Mouse (Mus musculus) stomach, embryonic 16.5 days (tissue): ENCODE measurements around the gene Hfm1. TPM values are rescaled to one million over a fixed set of nuclear protein-coding genes. Genes with fewer than 3 reads are reported as not detected.

Experiments used
- ATAC-seq: fragments of 200-750 bp; cut with Nextera tagmentation; 2 replicates; pipeline ENCODE4 v1.8.0; 2017; ENCODE audit warnings: moderate number of reproducible peaks, moderate TSS enrichment; ENCODE audit not compliant: insufficient read depth, low FRiP score
- H3K27ac ChIP-seq: fragments of 300-500 bp; sonication (generic); 2 replicates; pipeline ENCODE4 v1.5.1; 2014; ENCODE audit warnings: low read length
- H3K27me3 ChIP-seq: fragments of 300-500 bp; sonication (generic); 2 replicates; pipeline ENCODE4 v1.6.1; 2014; ENCODE audit warnings: low read length, control low read depth, mixed read lengths; ENCODE audit not compliant: control insufficient read depth, insufficient read depth
- H3K36me3 ChIP-seq: fragments of 300-500 bp; sonication (generic); 2 replicates; pipeline ENCODE4 v1.6.1; 2014; ENCODE audit warnings: low read length; ENCODE audit not compliant: control insufficient read depth, insufficient read depth
- H3K4me1 ChIP-seq: fragments of 300-500 bp; sonication (generic); 2 replicates; pipeline ENCODE4 v1.6.1; 2014; ENCODE audit warnings: low read length, control low read depth, mixed read lengths; ENCODE audit not compliant: control insufficient read depth, insufficient read depth
- H3K4me2 ChIP-seq: fragments of 300-500 bp; sonication (generic); 2 replicates; pipeline ENCODE4 v1.6.1; 2014; ENCODE audit warnings: low read depth, low read length, mixed read lengths
- H3K4me3 ChIP-seq: fragments of 300-500 bp; sonication (generic); replicated peaks from 2 replicates; pipeline ENCODE4 v1.5.1; 2014; ENCODE audit warnings: mild to moderate bottlenecking, low read length
- H3K9ac ChIP-seq: fragments of 300-500 bp; sonication (generic); 2 replicates; pipeline ENCODE4 v1.6.1; 2014; ENCODE audit warnings: low read length
- H3K9me3 ChIP-seq: fragments of 300-500 bp; sonication (generic); replicated peaks from 2 replicates; pipeline ENCODE4 v1.6.1; 2016; ENCODE audit warnings: low read length, control low read depth; ENCODE audit not compliant: control insufficient read depth
- WGBS: fragments of 180-500 bp; shearing (Covaris S2); extraction: QIAGEN DNeasy Blood & Tissue Kit; methylation state at CpG from one replicate; pipeline ENCODE4 v1.1.7; 2014; 5-methylcytosine and 5-hydroxymethylcytosine counted together
- polyA plus RNA-seq: library from polyadenylated mRNA; unstranded; fragments of >200 nt; fragmentation: Nextera tagmentation; extraction: Ambion mirVana; gene quantifications from 2 replicates; pipeline ENCODE4 v1.2.1, GENCODE M21; 2015

Gene Hfm1
- polyA plus RNA-seq, 1 experiment from 2014 or later = 0.87 TPM

GRCm38 (mm10) chr5:106956467-106956866 lies 30.3 kb upstream of the Hfm1 start:
- 28% methylated on average over 3 of the region's 3 CpGs for WGBS

GRCm38 (mm10) chr5:106948683-106949082 lies 22.6 kb upstream of the Hfm1 start:
- 75% methylated on average over 6 of the region's 6 CpGs for WGBS
- Histone ChIP-seq H3K27me3 (no peaks in the 10 kb centered on the region), H3K9ac (no peak overlapping the region), H3K4me2 (no peak overlapping the region), H3K9me3 (no peaks in the 10 kb centered on the region), H3K4me3 (no peak overlapping the region), H3K4me1 (no peaks in the 10 kb centered on the region), H3K27ac (no peak overlapping the region), H3K36me3 (no peaks in the 10 kb centered on the region)
- no peak for ATAC-seq

More at GRCm38 (mm10) chr5:106956467-106956866, 30.3 kb upstream of the Hfm1 start:
- H3K9ac ChIP-seq = no peak overlapping the region
- no peaks in the 10 kb centered on the region for H3K27me3 ChIP-seq
- H3K27ac ChIP-seq = peak overlapping the region; percentile 60
- no peaks in the 10 kb centered on the region for H3K36me3 ChIP-seq
- H3K9me3 ChIP-seq = peaks cover 13% of the 10 kb centered on the region; the same call in 1 of the 2 replicates
- peaks cover 7% of the 10 kb centered on the region for H3K4me1 ChIP-seq
- H3K4me2 ChIP-seq = no peak overlapping the region
- no peak overlapping the region for H3K4me3 ChIP-seq
- ATAC-seq = peak; percentile 81

DNA sequence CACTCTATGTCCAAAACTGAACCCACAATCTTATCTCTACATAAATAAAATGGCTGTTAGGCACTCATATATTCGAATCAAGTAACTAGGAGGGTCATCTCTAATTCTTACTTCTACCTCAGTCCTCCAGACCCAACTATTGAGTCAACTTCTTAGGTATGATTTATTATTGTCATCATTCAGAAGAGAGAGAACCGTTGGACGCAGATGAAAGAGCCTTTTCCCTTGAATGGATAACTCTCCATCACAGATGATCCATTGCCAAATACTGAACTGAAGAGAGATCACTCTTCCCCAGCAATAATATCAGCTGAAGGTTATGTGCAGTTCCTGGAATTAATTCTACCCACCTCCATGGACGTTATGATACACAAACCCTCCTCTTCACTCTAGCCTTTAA lies 20.2 kb upstream of the Hfm1 start:
- no peaks in the 10 kb centered on the region for H3K4me1 ChIP-seq
- no peak overlapping the region for H3K4me3 ChIP-seq
- no peak overlapping the region for H3K9ac ChIP-seq
- H3K27ac ChIP-seq = no peak overlapping the region
- 60% methylated on average over 4 of the region's 4 CpGs for WGBS
- H3K9me3 ChIP-seq = no peaks in the 10 kb centered on the region
- H3K36me3 ChIP-seq = no peaks in the 10 kb centered on the region
- no peak for ATAC-seq
- no peaks in the 10 kb centered on the region for H3K27me3 ChIP-seq
- no peak overlapping the region for H3K4me2 ChIP-seq

GRCm38 (mm10) chr5:106927996-106928395 lies 1.9 kb upstream of the Hfm1 start:
- no peak for ATAC-seq
- no peak overlapping the region for H3K27ac ChIP-seq
- no peaks in the 10 kb centered on the region for H3K9me3 ChIP-seq
- 0 out of 2 replicates have a peak, but pooled peaks cover 3% of the 10 kb centered on the region for H3K4me1 ChIP-seq
- H3K36me3 ChIP-seq = no peaks in the 10 kb centered on the region
- WGBS = 56% methylated on average over 4 of the region's 4 CpGs
- H3K27me3 ChIP-seq = no peaks in the 10 kb centered on the region
- H3K9ac ChIP-seq = no peak overlapping the region
- no peak overlapping the region for H3K4me2 ChIP-seq
- H3K4me3 ChIP-seq = no peak overlapping the region

- Histone ChIP-seq H3K4me3 (peak overlapping the region; percentile 56), H3K4me1 (0 out of 2 replicates have a peak, but pooled peaks cover 3% of the 10 kb centered on the region), H3K27ac (no peak overlapping the region), H3K4me2 (peak overlapping the region; percentile 94), H3K36me3 (no peaks in the 10 kb centered on the region), H3K9ac (peak overlapping the region; percentile 74), H3K9me3 (no peaks in the 10 kb centered on the region), H3K27me3 (no peaks in the 10 kb centered on the region)
- ATAC-seq = no peak
- 26% methylated on average over 4 of the region's 4 CpGs for WGBS
Observed at GRCm38 (mm10) chr5:106926369-106926686, 207 bp upstream of the Hfm1 start.

GRCm38 (mm10) chr5:106919315-106919714 lies 6.8 kb downstream of the Hfm1 start:
- Histone ChIP-seq H3K27ac (no peak overlapping the region), H3K36me3 (no peaks in the 10 kb centered on the region), H3K4me1 (no peaks in the 10 kb centered on the region), H3K9me3 (no peaks in the 10 kb centered on the region), H3K9ac (no peak overlapping the region), H3K27me3 (no peaks in the 10 kb centered on the region), H3K4me2 (no peak overlapping the region), H3K4me3 (no peak overlapping the region)
- no peak for ATAC-seq

GRCm38 (mm10) chr5:106896879-106897278 lies 29.2 kb downstream of the Hfm1 start:
- no peak overlapping the region for H3K4me3 ChIP-seq
- H3K27me3 ChIP-seq = no peaks in the 10 kb centered on the region
- H3K4me2 ChIP-seq = no peak overlapping the region
- H3K4me1 ChIP-seq = no peaks in the 10 kb centered on the region
- WGBS = 54% methylated on average over 2 of the region's 2 CpGs
- ATAC-seq = no peak
- no peaks in the 10 kb centered on the region for H3K9me3 ChIP-seq
- no peak overlapping the region for H3K9ac ChIP-seq
- no peaks in the 10 kb centered on the region for H3K36me3 ChIP-seq
- H3K27ac ChIP-seq = no peak overlapping the region

GRCm38 (mm10) chr5:106891773-106892172 lies 34.3 kb downstream of the Hfm1 start:
- WGBS = 34% methylated on average over 5 of the region's 5 CpGs
- no peak overlapping the region for H3K4me2 ChIP-seq
- H3K4me1 ChIP-seq = no peaks in the 10 kb centered on the region
- no peak overlapping the region for H3K27ac ChIP-seq
- H3K4me3 ChIP-seq = no peak overlapping the region
- no peak for ATAC-seq
- H3K27me3 ChIP-seq = no peaks in the 10 kb centered on the region
- H3K9ac ChIP-seq = no peak overlapping the region
- no peaks in the 10 kb centered on the region for H3K36me3 ChIP-seq
- H3K9me3 ChIP-seq = no peaks in the 10 kb centered on the region

DNA sequence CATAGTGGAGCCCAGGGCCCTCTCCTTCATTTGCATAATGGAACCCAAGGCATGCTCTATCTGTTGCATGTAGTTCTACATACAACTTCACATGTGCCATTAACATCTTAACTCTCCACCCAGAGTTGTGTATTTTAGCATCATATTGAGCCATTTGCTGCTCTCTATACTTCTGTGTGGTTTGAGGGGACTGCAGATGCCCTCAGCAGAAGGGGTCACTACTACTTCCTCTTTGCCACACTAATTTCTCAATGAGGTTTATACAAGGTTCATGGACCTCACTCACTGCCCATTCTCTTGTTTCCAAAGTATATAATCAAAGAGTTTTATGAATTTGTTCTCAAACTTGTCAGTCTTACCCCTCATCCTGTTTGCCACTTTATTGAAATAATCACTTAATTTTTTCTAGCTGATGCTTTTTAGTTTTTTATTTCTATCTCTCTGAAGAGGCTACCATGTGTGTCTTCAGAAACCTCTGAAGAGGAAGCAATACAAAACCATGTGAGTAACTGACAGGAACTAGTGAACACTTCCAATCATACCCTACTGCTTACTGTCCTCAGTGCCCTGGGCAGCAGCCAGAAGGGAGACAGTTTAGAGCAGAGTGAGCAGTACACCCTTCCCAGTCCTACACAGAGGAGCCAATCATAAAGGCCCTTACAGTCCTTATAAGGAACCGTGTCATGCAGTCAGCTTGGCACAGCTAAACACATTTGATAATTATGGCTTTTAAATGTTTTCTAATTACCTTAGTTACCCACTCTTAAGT lies 38.6 kb downstream of the Hfm1 start:
- H3K4me1 ChIP-seq = no peaks in the 10 kb centered on the region
- no peaks in the 10 kb centered on the region for H3K27me3 ChIP-seq
- 75% methylated on average over 1 of the region's 1 CpGs for WGBS
- no peak overlapping the region for H3K9ac ChIP-seq
- H3K4me2 ChIP-seq = no peak overlapping the region
- ATAC-seq = no peak
- no peak overlapping the region for H3K4me3 ChIP-seq
- H3K27ac ChIP-seq = no peak overlapping the region
- no peaks in the 10 kb centered on the region for H3K9me3 ChIP-seq
- no peaks in the 10 kb centered on the region for H3K36me3 ChIP-seq
